Mouse (Mus musculus) spleen, adult 2 months (tissue): ENCODE data around the gene Cbln3. TPM values are rescaled to one million over a fixed set of nuclear protein-coding genes. Genes with fewer than 3 reads are reported as not detected.
A peak's percentile ranks its signal among the peaks of the same experiment; 100 is the strongest.

Experiments
- DNase-seq, 2 experiments: peaks; one replicate each; pipeline versions ENCODE4 v3.0.0 to v3.0.0-alpha.2; 2012 to 2021; ENCODE audit warnings: low spot score in 2 of 2, low read depth in 1 of 2
- H3K27ac ChIP-seq: fragments of 200-500 bp; 2 replicates; pipeline ENCODE4 v1.5.1; 2012; ENCODE audit warnings: low read length, inconsistent platforms; ENCODE audit not compliant: insufficient read depth
- H3K27me3 ChIP-seq: fragments of 200-500 bp; 2 replicates; pipeline ENCODE4 v1.6.1; 2012; ENCODE audit warnings: mild to moderate bottlenecking, moderate library complexity, low read length, inconsistent platforms; ENCODE audit not compliant: control insufficient read depth, insufficient read depth
- H3K36me3 ChIP-seq: fragments of 200-500 bp; 2 replicates; pipeline ENCODE4 v1.6.1; 2012; ENCODE audit warnings: mild to moderate bottlenecking, low read length, inconsistent platforms; ENCODE audit not compliant: control insufficient read depth, insufficient read depth
- H3K4me1 ChIP-seq: fragments of 200-500 bp; 2 replicates; pipeline ENCODE4 v1.6.1; 2011; ENCODE audit warnings: inconsistent platforms; ENCODE audit not compliant: control insufficient read depth, insufficient read depth, insufficient read length
- H3K4me3 ChIP-seq: fragments of 200-500 bp; 2 replicates; pipeline ENCODE4 v1.5.1; 2011; ENCODE audit warnings: mild to moderate bottlenecking, inconsistent platforms; ENCODE audit not compliant: insufficient read depth, insufficient read length; ENCODE audit errors: extremely low read depth
- CTCF ChIP-seq: fragments of 200-500 bp; IDR thresholded peaks from 2 replicates; pipeline ENCODE4 v1.5.1; 2011; ENCODE audit warnings: mild to moderate bottlenecking, inconsistent platforms; ENCODE audit not compliant: insufficient read depth, insufficient read length, insufficient replicate concordance; ENCODE audit errors: extremely low read depth
- POLR2A ChIP-seq: fragments of 200-500 bp; IDR thresholded peaks from 2 replicates; pipeline ENCODE4 v1.6.1; 2011; ENCODE audit warnings: low read depth, low read length, inconsistent platforms
- WGBS: fragments of 180-500 bp; shearing (Covaris S2); methylation state at CpG from one replicate; pipeline ENCODE4 v1.1.7; 2018; 5-methylcytosine and 5-hydroxymethylcytosine counted together
- polyA plus RNA-seq: library from polyadenylated mRNA; depleted of rRNA; stranded (reverse); fragments of >200 nt; gene quantifications from 2 replicates; pipeline ENCODE4 v1.2.3, GENCODE M21; 2012

The Cbln3 gene
- polyA plus RNA-seq, 1 experiment, result 0.07 TPM

DNA sequence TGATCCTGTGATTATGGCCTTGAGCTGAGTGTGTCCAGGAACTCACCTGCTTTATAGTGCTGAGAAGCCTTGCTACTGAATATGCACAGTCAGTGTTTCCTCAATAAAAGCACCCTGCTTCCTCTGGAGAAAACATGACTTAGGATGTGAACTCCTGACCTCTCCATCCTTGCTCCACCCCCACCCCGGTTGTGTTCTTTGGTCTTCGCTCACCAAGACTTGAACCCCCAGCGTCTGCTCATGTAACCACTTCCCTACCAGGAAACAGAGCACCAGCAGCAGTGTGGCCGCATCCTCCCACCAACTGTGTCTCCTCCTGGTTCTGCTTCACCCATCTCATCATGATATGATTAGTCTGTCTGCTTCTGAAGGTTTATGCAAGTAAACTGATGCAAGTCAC is 29.2 kb upstream of the Cbln3 start:
- WGBS, result 8% methylated on average over 4 of the region's 4 CpGs
- H3K4me1 ChIP-seq, result no peaks in the 10 kb centered on the region
- TF ChIP-seq CTCF (no peak), POLR2A (no peak)
- no peak overlapping the region for H3K4me3 ChIP-seq
- no peaks in the 10 kb centered on the region for H3K27me3 ChIP-seq
- no peaks in the 10 kb centered on the region for H3K36me3 ChIP-seq
- no peak overlapping the region for H3K27ac ChIP-seq
- DNase-seq, result no peak

DNA sequence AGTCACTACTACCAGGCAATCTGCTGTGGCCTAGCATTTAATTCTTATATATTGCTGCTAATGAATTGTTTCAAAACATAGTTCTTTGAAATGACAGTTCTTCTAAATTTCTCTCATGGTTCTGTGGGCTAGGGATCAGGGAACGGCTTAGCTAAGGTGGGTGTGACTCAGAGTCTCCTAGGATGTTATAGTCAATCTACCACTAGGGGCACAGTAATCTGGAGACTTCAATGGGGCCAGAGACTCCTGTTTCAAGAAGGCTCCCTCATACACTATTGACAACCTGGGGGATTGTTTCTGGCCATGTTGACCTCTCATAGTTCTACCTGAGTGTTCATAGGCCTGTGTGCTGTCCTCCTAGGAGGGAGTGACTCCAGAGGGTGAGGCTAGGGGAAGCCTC is 21.3 kb upstream of the Cbln3 start:
- no peaks in the 10 kb centered on the region for H3K36me3 ChIP-seq
- no peak overlapping the region for H3K4me3 ChIP-seq
- no peak overlapping the region for H3K27ac ChIP-seq
- no peaks in the 10 kb centered on the region for H3K27me3 ChIP-seq
- WGBS, result 6% methylated on average over 1 of the region's 1 CpGs
- TF ChIP-seq POLR2A (no peak), CTCF (no peak)
- H3K4me1 ChIP-seq, result no peaks in the 10 kb centered on the region
- DNase-seq, result no peak

DNA sequence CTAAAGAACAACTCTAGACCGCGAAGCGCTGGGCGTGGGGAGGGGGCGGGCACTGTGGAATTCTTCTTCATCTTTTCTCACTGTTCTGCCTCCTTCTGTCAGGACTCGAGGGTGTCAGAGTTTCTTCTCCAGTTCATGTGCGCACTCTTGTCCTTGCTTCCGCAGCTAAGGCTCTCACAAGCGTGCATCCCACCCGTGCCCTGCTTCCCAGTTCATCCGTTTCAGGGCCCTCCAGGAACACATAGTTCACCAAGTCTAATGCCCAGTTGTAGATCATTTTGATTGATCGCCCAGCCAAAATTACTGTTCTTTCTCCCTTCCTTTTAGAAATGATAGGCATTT is 16.2 kb upstream of the Cbln3 start:
- peak overlapping the region; percentile 71 for H3K4me3 ChIP-seq
- TF ChIP-seq POLR2A (no peak), CTCF (no peak)
- H3K4me1 ChIP-seq, result peaks cover 5% of the 10 kb centered on the region; the same call in 1 of the 2 replicates
- no peaks in the 10 kb centered on the region for H3K27me3 ChIP-seq
- 6% methylated on average over 12 of the region's 12 CpGs for WGBS
- peaks cover 8% of the 10 kb centered on the region for H3K36me3 ChIP-seq
- no peak for DNase-seq
- peak overlapping the region; percentile 75 for H3K27ac ChIP-seq

DNA sequence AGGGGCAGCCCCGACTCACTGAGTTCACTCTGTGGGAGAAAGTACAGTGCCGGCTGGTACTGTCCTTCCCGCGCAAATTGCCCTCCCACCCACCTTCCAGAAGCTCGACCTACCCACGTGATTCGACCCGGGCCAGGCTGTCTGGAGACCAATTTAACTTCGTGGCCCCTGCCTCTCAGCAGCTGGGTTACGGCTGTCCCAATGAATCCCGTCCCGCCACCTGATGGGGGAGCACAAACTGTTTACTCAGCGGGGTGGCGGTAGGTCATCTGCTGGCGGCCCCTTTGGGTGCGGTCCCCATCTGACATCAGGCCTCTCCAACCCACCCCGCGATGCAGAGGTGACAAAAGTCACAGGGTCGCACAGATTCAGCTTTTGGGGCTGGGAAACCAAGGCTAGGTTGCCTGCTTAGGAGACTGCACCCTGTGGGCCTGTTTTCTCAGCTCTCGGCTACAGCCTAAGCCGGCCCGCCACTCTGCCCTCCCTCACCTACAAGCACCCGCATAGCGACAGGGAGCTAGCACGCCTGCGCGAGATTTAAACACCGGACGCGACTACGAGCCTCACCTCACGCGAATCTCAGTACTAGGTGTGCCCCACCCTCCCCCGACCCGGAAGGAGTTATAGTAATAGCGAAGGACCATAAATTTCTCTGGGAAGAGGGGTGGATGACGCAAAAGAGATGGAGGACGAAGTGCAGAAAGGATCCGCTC is 15.7 kb upstream of the Cbln3 start, which contains the start of gene Sdr39u1:
Gene Sdr39u1 (minus strand): TSS at position 593 of the 713 bp plus-strand sequence.
- H3K4me3 ChIP-seq, result peak within 1 kb of the TSS; percentile 71
- H3K36me3 ChIP-seq, result peaks cover 14% of the 10 kb centered on the region
- peaks cover 5% of the 10 kb centered on the region; the same call in 1 of the 2 replicates for H3K4me1 ChIP-seq
- peak; percentile 79 to 87 for DNase-seq
- WGBS, result under 1% methylated on average over 39 of the region's 39 CpGs
- TF ChIP-seq POLR2A, result peak; percentile 80
- TF ChIP-seq CTCF, result no peak
- peak within 1 kb of the TSS; percentile 75 for H3K27ac ChIP-seq
- no peaks in the 10 kb centered on the region for H3K27me3 ChIP-seq

DNA sequence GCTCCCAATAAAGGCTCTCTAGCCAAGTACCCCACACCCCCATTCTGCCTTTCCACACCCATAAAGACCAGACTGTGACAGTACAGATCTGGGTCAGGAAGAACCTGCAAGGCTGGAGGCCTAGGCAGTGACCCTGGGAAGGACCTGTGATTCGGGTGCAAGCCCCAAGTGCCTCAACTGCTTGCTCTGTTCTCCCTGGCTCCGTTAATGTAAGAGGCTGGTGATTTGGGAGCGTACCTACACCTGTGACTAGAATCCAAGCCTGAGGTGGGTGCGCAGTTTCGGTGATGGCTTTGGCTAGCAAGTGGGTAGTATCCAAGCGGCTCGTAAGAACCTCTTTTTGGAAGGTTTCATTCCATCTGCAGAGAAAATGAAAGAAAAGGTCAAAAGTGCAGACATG is 14.8 kb upstream of the Cbln3 start:
- TF ChIP-seq CTCF (no peak), POLR2A (no peak)

DNA sequence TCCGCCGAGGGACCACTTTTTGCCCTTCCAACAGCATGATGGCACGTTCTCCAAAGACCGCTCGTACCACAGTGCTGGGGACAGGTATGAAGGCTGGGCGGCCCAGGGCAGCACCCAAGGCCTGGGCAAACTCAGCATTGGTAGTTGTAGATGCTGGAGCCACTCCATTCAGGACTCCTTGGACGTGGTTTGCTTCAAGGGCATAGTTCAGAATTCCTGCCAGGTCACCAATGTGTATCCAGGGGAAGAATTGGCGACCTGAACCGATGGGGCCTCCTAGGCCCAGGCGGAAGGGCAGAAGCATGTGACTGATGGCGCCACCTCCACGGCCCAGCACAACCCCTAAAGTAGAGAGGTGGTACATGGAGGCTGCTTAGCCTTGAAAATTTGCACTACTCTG is 13.5 kb upstream of the Cbln3 start:
- 92% methylated on average over 12 of the region's 12 CpGs for WGBS
- Histone ChIP-seq H3K27ac (no peak overlapping the region), H3K4me1 (peaks cover 5% of the 10 kb centered on the region; the same call in 1 of the 2 replicates), H3K27me3 (no peaks in the 10 kb centered on the region), H3K36me3 (peaks cover 29% of the 10 kb centered on the region), H3K4me3 (no peak overlapping the region)
- DNase-seq, result no peak
- TF ChIP-seq CTCF (no peak), POLR2A (no peak)

More for the DNA sequence above, 14.8 kb upstream of the Cbln3 start:
- Histone ChIP-seq H3K27ac (no peak overlapping the region), H3K4me3 (no peak overlapping the region), H3K27me3 (no peaks in the 10 kb centered on the region), H3K4me1 (peaks cover 5% of the 10 kb centered on the region; the same call in 1 of the 2 replicates), H3K36me3 (peaks cover 23% of the 10 kb centered on the region)
- DNase-seq, result no peak
- WGBS, result 90% methylated on average over 7 of the region's 7 CpGs

DNA sequence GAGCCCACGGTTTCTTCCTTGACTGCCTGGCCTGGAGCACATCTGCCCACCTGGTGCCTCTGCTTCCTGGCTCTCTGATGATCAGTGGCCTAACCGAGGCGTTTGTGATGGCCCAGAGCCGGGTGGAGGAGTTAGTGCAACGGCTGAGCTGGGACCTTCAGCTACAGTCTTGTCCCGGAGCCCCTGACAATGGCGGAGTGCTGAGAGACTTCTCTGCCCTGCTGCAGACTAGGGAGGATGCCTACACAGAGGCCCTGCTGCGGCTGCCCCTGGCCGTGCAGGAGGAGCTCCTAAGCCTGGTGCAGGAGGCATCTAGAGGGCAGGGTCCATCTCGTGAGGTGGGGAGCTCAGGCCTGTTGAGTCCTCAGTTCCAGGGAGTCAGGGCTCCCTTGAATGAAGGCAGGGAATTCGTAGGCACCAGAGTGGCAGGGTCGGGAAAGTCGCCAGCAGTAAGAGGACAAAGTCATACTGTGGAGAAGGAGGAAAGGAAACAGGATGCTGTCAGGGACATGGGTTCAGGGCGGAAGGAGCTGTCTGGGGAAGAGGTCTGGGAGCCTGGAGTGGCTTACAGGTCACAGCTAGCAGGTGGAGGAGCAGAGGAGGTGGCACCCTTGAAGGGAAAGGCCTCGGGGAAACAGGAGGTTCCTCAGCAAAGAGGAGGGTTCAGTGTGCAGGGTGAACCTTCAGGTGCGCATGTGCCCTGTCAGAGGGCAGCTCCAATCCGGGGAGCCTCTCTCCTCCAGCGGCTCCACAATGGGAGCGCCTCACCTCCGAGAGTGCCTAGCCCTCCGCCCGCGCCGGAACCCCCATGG is 2.6 kb upstream of the Cbln3 start:
- no peak for TF ChIP-seq CTCF
- TF ChIP-seq POLR2A, result no peak
- whole genome bisulfite sequencing, result 84% methylated on average over 24 of the region's 24 CpGs
- peak overlapping the region; percentile 3; the same call in 1 of the 2 replicates for H3K4me3 ChIP-seq
- peak overlapping the region; percentile 67 for H3K27ac ChIP-seq
- H3K27me3 ChIP-seq, result no peaks in the 10 kb centered on the region
- peaks cover 33% of the 10 kb centered on the region for H3K36me3 ChIP-seq
- H3K4me1 ChIP-seq, result peaks cover 14% of the 10 kb centered on the region
- no peak for DNase-seq
